Mouse (Mus musculus): Measurements from ENCODE around the gene Ubac2.

The Ubac2 gene

DNA sequence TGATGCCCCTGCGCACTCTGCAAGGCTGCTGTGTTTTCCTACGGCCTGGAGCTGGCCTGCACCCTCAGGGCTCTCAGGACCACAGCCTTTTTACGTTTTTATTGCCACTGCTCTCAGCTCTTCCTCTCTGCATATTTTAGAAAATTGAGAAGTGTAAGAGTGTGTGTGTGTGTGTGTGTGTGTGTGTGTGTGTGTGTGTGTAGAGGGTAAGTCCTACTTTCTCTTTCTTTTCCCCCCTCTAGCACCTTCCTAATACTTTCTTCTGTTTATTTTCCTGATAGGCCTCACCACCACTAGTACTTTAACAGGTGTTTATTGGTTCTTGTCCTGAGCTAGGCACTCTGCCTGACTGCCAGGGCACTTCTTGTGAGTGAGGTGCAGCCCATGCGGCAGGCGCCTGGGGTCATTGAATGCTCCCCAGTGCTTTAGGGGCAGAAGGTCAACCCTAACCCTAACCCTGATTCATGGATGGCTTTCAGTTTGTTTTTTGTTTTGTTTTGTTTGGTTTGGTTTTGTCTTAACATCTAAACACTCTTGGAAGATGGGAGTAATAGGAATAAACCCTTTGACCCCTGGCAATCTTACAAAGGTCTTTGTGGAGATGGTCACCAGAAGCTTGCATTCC lies 16.2 kb downstream of the Ubac2 start:
- no peak for DNase-seq (ENCODE audit: low spot score)

- no peak for DNase-seq (ENCODE audit: low spot score)
Observed at GRCm38 (mm10) chr14:121895316-121895715, 16.9 kb downstream of the Ubac2 start.

- no peak for DNase-seq (ENCODE audit: low spot score)
Observed at GRCm38 (mm10) chr14:121896126-121897090, 18.0 kb downstream of the Ubac2 start.

- no peak for DNase-seq (ENCODE audit: low spot score)
Observed at GRCm38 (mm10) chr14:121897773-121898172, 19.4 kb downstream of the Ubac2 start.

DNA sequence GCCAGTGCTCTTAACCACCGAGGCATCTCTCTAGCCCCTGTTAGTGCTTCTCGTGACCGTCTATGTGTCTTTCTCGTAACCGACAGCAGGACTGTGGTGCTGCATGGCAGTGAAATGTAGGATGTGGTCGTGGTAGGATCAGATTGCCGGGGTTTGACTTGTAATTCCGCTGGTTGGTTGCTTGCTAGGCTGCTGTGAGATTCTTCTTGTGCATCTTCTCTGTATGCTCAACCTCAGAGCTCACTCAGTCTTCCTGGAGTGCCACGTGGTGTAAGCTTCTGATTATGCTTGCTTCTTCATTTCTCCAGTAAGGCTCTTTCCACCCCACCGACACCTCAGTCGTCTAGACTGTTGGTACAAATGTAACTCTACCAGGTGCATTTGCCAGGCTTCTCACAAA lies 20.1 kb downstream of the Ubac2 start:
- no peak for DNase-seq (ENCODE audit: low spot score)

- DNase-seq (ENCODE audit: low spot score) = no peak
Observed at GRCm38 (mm10) chr14:121899071-121899470, 20.7 kb downstream of the Ubac2 start.

DNA sequence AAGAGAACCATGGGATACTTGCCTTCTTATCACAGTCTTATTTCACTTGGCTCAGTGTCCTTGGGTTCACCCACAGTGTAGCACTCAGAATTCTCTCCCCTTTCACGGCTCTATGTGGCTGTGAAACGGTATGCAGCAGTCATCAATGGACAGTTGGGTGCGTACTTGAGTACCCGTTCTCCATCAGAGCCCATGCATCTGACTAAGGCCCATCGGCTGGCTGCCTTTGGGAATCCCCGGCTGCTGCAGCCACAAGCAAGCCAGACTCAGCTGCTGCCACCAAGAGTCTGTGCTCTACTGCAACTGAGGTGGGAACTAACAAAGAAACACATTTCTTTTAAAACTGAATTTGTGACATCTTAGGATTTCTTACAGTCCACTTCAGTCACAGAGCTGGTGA lies 23.1 kb downstream of the Ubac2 start:
- no peak for DNase-seq (ENCODE audit: low spot score)

DNA sequence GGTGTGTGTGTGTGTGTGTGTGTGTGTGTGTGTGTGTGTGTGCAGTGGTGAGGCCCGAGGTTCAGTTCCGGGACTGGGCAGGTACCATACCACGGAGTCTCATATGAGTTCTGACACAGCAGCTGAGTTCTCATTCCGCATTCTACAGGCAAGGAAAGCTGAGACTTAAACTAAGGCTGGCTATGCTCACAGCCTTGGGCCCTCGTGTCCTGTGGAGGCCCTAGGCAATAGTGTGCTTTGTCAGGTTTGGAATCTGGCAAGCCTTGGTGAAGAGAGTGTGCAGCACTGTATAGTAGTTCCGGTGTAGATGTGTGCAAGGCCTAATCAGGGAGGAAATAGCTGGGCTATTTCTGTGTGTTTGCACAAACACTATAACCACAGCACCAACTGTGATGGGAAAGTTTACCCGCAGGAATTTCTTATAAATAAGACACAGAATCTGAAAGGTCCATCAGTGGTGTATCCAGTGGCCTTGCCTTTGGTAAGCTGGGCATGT lies 25.0 kb downstream of the Ubac2 start:
- no peak for DNase-seq (ENCODE audit: low spot score)

- DNase-seq (ENCODE audit: low spot score) = no peak
Observed at GRCm38 (mm10) chr14:121904754-121905153, 26.3 kb downstream of the Ubac2 start.

DNA sequence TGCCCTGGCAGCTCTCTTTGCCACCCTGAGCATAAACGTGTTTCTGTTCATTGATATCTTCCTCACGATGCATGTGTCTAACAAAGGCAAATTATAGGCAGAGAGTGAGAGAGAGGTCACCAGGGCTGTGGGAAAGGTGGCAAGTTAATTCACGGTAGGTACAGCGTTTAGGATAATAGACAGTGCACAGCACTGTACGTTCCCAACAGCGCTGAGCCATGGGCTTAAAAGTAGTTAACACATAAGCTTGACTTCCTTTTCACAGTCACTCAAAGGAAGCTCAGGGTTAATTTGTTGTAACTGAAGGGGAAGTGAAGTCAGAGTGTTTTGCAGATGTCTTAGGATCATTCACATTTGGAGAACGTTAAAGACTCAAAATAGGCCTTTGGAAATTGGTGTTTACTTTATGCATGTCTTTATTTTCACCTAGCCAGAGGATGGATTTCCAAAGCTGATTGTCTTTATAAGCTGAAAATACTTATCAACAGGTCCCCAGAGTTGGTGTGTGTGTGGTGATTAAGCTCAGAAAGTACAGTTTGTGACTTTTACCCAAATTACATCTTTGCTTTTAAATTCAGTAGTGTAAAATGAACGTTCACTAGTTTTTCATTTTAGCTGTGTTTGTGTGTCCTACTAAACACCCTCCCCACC lies 28.0 kb downstream of the Ubac2 start:
- no peak for DNase-seq (ENCODE audit: low spot score)

GRCm38 (mm10) chr14:121906992-121907681 lies 28.7 kb downstream of the Ubac2 start:
- DNase-seq (ENCODE audit: low spot score) = no peak

DNA sequence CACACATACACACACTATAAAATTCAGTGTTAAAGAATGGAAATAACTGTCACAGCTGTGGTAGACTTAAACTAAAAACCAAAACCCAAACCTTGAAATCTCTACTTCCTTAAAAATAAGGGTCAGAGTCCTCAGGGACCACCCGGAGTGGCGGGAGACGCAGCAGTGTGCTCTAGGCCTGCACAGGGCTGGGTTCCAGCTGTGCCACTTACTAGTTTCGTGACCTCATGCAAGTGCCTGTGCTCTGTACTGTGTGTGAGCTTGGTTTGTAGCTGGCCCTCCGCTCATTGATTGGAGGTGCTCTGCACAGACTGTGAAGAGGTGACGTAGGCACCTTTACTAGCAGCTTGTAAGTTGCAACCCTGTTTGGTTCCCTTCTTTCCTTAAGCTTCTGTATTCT lies 31.4 kb downstream of the Ubac2 start:
- DNase-seq (ENCODE audit: low spot score) = no peak

GRCm38 (mm10) chr14:121912501-121912900 lies 34.1 kb downstream of the Ubac2 start:
- DNase-seq (ENCODE audit: low spot score) = no peak

- DNase-seq (ENCODE audit: low spot score) = no peak
Observed at GRCm38 (mm10) chr14:121915143-121915542, 36.7 kb downstream of the Ubac2 start.

DNA sequence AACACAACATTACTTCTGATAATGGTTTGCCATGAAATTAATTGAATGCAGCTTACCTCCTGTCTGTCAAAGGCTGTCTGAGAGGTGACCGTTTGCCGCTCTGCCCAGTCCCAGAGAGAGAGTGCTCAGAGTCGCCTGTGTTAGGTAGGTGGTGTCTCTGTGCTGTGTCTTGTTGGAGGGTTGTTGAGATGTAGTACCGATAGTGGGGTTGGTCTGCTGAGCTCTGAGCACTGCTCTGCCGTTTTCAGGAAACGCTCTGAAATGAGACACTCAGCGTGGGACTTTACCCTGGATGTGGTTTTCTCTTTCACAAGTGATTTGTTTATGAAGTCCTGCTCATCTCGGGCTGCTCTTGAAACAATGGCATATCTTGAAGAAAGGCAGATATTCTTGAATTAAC lies 37.2 kb downstream of the Ubac2 start, which contains the start of gene Gpr18:
Gene Gpr18, minus strand, starts transcription at position 161 of the 400 bp plus-strand sequence.
- no peak for DNase-seq (ENCODE audit: low spot score)

GRCm38 (mm10) chr14:121916311-121917094 lies 38.1 kb downstream of the Ubac2 start:
- DNase-seq (ENCODE audit: low spot score) = no peak

- DNase-seq (ENCODE audit: low spot score) = no peak
Observed at GRCm38 (mm10) chr14:121918266-121918665, 39.8 kb downstream of the Ubac2 start.

DNA sequence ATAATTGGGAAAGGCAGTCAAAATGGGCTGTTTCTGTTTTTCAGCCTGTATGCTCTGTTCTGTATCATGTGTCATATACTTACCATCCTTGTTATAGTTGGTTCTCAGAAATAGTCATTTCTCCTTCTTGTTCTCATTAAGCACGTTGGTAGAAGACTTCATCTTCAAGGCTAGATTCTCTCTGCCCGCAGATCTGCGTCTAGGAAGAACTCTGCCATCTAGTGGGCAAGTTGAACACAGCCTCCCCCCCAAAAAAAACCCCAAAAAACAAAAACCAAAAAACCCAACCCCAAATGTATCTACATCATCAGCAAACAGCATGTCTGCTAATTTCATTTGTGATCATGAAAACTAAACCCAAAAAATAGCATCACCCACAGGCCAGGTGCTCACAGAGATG lies 41.3 kb downstream of the Ubac2 start:
- no peak for DNase-seq (ENCODE audit: low spot score)

GRCm38 (mm10) chr14:121920511-121921124 lies 42.2 kb downstream of the Ubac2 start:
- DNase-seq (ENCODE audit: low spot score) = no peak

GRCm38 (mm10) chr14:121922016-121922415 lies 43.6 kb downstream of the Ubac2 start:
- DNase-seq (ENCODE audit: low spot score) = no peak

- no peak for DNase-seq (ENCODE audit: low spot score)
Observed at GRCm38 (mm10) chr14:121922731-121923130, 44.3 kb downstream of the Ubac2 start.
